Mouse (Mus musculus) erythroblast, embryonic 14.5 days (primary cell): ENCODE data around the gene Cped1.

Experiments used
- GATA1 ChIP-seq: IDR thresholded peaks from 2 replicates; pipeline ENCODE4 v1.6.1; 2012; ENCODE audit warnings: low read length, inconsistent platforms, mixed read lengths
- TAL1 ChIP-seq: IDR thresholded peaks from 3 replicates; pipeline ENCODE4 v1.6.1; 2012; ENCODE audit warnings: low read length, inconsistent platforms, mixed read lengths

GRCm38 (mm10) chr6:22157461-22157860 lies 171.7 kb downstream of the Cped1 start:
- TF ChIP-seq GATA1, result no peak
- no peak for TF ChIP-seq TAL1
